Mouse (Mus musculus) liver, adult (tissue): ENCODE measurements around the gene Mfn1.

Experiments
- GATA4 ChIP-seq: IDR thresholded peaks from 2 replicates; pipeline ENCODE4 v1.6.1; 2014; ENCODE audit warnings: mild to moderate bottlenecking, low read length; ENCODE audit not compliant: insufficient replicate concordance

Gene Mfn1

DNA sequence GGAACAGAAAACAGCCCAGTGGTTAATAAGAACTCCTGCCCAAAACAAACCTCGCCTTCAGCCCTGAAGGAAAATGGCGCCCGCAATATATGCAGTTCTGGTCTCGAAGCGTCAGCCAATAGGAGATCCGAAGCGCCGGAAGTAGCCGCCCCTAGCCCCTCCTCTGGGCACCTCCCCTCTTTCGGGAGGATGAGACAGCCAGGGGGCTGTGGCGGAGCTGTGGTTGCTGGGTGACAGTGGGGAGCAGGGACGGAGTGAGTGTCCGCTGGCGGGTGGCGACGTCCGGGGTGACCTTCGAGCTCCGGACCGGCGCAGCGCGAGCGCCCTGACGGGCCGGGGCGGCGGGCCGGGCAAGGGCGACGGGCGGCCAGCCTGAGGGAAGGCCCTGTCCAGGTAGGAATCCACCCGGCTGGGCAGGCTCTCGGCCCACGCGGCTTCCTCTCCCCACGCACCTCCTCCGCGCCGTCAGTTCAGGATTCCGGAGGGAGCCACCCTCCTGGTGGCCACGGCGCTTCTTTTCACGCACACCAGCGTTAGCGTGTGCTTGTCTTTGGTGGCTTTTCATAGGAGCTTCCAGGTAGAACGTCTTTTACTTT is at the start of gene Mfn1:
Gene Mfn1, plus strand, starts transcription at position 163 of the 596 bp plus-strand sequence.
- peak; percentile 10; the same call in 1 of the 2 replicates for TF ChIP-seq GATA4

DNA sequence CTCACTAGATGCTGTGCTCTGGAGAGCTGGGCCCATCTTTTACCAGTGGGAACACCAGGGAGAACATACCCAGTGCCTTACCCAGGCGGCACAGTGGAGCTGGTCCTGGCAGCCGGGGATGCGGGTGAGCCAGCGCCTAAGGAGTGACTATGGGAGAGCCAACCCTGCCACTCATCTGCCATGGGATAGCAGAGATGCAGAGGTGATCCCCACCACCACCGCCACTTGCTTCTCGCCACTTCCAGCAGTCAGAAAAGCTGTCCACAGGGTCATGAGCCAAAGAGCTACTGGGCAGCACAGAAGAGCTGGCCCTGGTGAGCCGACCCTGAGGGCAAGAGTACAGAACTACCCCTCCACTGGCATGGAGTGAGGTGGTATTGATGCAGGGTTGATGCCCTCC is 49.3 kb upstream of the Mfn1 start:
- TF ChIP-seq GATA4: no peak

DNA sequence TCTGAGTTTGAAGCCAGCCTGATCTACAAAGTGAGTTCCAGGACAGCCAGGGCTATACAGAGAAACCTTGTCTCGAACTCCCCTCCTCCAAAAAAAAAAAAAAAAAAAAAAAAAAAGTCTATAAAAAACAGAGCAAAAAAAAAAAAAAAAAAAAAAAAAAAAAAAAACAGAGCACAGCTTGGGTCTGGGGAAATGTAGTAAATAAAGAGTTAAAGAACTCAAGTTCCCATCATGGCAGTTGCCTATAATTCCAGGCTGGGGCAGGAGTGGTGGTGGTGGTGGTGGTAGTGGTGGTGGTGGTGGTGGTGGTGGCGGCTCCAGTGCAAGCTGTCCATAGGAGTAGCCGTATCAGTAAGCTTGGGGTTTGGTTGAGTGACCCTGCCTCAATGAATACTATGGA is 46.2 kb upstream of the Mfn1 start:
- TF ChIP-seq GATA4: no peak

DNA sequence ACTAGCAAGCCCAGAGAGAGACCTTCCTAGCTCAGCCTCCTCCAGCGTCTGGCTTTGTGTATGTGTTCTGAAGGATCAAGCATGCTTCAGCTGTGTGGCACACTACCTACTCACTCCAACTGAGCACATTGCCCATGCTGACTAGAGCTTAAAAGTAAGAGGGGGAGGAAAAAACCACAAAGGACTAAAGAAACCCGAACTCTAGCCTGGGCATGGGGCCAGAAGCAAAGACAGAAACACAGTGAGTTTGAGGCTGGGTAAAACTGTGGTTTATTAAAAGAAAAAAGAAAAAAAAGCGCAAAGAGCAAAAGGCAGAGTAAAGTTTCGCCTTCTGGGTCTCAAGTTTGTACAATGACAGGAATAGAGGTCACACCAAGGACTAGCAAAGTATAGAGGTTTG is 42.7 kb upstream of the Mfn1 start:
- no peak for TF ChIP-seq GATA4

DNA sequence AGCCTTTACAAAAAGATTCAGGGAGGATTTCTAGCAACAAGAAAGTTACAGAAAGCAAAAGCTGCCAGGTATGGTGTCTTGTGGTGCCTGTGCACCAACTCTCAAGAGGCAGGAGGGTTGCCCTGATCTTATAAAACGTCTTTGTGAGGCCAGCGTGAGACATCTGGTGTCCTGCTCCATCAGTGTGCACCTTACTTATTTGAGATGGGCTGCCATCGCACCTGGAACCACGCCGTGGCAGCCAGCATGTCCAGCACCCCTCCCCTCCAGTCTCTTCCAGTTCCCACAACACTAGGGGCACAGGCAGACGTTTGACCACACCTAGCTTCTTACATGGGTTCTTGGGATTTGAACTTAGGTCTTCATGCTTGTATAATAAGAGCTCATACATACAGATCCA is 41.1 kb upstream of the Mfn1 start:
- TF ChIP-seq GATA4: no peak

DNA sequence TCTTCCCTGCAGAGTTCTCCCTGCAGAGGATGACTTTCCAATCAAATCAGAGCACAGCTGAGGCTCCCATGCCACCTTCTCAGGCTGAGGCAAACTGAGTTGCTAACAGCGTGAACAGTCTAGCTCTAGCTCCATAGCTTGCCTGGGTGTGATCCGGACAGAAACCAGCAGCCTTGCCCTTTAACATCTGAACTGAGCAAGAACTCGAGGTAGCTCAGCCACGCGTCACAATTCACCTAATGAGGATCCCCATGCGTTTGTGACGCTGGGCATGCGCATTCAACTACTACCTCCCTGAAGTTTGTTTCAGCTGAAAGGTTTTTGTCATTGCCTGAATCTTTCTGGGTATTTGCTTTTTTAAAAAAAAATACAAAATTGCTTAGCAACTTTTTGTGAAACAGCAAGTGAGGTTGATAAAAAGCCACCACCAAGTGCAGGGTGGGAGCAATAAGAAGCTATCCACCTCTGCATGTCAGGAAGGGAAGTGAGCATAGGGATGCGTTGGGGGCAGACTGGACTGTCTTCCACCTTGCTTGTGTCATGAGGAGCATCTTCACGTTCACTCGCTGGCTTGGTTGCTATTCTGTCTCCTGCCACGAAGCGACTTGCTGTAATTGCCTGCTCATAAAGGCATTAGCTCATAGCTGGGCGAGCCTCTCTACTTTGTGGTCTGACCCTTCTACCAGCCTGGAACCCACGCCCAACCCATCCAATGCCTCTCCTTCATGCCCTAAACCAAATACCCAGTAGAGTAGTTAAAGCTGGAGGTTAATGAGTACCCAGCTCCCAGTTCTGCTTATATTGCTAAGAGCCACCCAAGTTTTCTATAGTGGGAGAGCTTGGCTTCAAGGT is 39.0 kb upstream of the Mfn1 start:
- TF ChIP-seq GATA4: no peak

DNA sequence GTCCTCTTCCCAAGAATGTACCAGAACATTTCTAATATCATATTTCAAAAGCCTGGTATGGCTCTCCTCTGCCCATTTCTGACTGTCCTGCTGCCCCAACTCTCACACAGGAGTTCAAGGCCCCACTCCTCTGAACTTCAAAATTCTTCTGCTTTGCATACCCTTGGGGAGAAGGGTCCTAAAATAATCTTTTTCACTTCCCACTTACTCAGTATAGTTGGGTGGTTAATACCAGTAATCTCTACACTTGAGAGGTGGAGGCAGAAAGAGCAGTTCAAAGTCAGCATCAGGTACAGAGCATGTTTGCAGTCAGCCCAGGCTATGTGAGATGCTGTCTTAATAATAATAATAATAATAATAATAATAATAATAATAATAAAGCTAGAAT is 38.3 kb upstream of the Mfn1 start:
- TF ChIP-seq GATA4: no peak

DNA sequence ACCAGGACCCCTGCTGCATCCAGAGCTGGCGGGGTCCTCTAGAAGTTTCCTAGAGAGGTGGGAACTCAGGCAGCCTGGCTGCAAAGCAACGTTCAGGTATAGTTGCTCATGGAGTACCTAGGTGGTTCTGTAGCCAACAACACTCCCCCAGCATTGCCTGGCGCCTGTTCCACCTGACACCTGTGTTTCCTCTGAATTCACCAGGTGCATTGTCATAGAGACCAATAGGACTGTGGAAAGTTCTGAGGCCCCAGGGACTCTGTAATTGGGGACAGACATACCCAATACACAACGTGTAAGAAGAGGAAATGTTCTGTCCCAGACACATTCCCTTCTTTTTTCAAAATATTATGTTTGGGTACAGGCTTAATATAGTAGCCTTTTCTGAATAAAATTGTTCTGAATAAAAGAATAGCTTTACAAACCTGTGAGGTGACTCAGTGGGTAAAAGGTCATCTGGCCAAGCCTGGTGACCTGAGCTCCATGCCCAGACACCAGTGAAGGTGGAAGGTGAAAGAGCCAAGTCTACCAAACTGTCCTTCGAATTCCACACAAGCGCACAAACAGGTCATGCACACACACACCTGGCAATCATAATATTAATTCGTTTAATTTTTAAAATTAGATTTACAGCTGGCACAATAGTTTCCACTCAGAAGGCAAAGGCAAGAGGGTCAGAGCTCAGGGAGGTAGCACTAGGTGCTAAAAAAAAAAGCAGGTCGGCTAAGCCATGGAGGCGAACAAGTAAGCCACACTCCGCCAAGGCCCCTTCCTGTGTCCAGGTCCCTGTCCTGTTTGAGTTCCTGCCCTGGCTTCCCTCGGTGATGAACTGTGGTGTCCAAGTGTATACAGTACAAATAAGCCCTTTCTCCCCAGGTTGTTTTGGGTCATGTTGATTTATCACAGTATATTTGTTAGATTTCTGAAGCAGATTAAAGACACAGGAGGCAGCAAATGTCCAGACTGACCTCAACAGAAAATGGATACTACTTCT is 36.9 kb upstream of the Mfn1 start, which contains the start of gene Kcnmb3:
Gene Kcnmb3, minus strand, starts transcription at position 135 of the 994 bp plus-strand sequence.
- 0 out of 2 replicates have a peak, but pooled peaks have one; percentile 23 for TF ChIP-seq GATA4

DNA sequence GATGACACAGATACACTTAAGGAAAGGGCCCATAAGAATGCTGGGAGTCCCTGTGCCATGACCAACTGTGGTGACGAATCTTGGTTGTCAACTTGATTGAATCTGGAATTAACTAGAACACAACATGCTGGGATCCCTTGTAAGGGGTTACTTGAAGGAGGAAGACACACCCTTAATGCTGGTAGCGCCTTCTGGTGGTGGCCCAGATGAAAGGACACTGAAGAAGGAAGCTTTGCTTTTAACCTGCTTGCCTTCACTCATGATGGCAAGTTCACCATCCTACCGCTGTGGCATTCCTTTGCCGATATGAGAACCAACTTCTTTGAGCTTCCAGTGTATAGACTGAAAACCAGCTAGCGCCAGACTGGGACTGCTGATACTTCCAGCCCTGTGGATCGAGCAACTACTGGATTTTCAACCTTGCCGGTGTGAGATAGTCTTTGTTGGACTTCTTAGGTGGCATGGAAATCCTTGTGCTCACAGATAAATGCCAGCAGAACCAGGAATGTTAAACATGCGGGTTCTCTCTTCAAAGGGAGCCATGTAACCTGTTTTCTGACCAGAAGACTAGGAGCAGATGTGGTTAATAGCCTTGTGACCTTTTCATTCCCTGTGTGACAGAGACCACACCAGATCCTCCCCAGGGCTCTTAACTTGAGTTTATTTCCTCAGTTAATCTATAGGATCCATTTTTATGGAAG is 34.7 kb upstream of the Mfn1 start:
- no peak for TF ChIP-seq GATA4

DNA sequence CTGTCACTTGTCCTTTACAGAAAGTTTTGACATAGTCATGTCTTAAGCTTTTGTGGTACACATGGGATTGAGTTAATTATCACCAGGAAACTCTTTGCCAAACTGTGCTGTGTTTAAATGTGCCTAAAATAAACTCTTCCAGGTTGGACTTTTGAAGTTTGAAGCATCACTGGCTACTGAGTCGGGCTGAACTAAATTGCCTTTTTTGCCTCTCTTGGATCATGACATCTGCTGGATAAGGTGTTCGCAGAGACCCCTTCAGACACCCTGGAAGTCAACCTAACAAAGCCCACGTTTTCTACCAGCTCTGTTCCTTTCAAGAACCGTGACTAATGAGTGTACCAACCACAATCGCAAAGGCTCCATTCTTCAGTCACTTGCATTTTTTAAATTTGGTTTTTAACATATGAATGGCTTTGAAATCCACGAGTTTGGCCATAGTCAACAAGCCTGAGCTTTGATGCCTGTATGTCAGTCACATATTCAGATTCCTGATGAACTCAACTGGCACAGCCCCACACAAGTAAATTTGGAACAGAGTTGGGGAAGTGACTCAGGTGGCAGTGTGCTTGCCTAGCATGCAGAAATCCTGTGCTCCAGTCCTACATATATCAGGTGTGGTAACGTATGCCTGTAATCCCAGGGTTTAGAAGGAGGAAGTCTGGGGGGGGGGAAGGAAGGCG is 34.0 kb upstream of the Mfn1 start:
- TF ChIP-seq GATA4: no peak

DNA sequence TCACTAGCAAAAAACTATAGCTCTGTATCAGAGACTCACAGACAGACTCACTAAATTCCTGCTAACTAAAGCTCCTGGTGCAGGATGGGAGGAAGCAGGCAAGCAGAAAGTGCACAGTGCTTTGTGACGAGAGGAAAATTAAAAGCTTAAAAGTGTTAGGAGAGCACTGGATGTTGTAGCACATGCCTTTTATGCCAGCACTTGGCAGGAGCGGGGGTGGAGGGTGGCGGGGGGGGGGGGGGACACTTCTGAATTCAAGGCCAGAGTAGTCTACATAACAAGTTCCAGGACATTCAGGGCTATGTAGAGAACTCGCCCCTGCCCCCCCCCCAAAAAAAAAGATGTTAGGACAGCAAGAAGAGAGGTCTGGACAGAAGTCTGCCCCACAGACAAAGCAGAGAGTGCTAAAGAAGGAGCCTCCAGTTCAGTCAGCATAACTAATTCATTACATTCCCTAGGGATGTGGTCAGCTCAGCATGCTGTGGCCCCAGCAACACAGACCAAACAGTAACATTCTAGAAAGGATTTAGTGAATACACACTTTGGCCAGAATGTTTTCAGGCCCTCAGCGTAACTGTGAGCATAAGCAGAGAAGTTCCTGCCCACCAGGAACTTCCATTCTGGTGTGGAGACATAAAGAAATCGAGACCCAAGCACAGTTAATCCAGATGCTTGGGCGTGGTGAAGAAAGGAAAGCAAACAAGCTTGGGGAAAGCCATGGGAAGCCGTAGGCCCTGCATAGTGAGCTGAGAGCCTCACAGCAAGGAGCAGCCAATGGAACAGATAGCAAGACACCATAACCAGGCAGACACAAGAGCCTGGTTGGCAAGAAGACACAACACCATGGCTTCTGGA is 33.2 kb upstream of the Mfn1 start:
- no peak for TF ChIP-seq GATA4

DNA sequence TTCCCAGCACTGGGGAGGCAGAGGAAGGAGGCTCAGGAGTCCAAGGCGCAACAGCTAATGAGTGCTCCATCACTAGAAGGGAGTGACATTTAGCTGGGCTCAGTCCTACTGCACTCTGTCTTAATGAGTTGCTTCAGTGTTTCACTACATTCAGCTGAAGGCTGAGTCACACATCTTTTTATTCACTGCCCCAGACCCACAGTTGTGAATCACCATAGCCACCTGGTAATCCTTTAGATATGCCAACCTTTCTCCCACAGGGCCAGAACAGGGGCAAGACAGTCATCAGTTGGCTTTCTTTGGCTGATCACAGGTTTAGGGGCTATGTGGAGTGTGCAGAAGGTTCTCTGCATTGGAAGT is 32.6 kb upstream of the Mfn1 start:
- TF ChIP-seq GATA4: no peak

DNA sequence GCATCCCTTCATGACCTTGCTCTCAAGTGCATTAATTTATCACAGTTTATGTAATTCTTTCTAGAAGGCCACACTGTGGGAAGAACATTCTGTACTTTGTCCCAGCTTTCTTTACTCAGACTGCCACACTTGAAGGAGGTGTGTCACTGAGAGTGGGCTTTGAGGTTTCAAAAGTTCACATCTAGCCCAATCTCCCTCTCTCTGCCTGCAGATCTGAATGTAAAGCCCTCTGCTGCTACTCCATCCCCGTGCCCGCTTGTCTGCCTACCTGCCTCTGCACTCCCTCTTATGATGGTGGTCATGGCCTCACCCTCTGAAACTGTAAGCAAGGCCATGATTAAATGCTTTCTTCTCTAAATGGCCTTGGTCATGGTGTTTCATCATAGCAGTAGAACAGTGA is 28.9 kb upstream of the Mfn1 start:
- TF ChIP-seq GATA4: no peak
